Comparison of ENCODE assay signal across 8 mouse cellular contexts in genomic region chr6:127768621-127769274, GRCm38 (mm10). TPM values are rescaled to one million over a fixed set of nuclear protein-coding genes. Genes with fewer than 3 reads are reported as not detected.
DNase-seq lines count a peak whose midpoint lies in the region; ATAC-seq and TF ChIP-seq lines count a peak whose summit lies in the region.

No protein-coding gene starts in this region.

- intact Hi-C loops in heart, postnatal 36 days (cut with DNase I) = no loop called here

- H3K4me2 ChIP-seq in heart, embryonic 15.5 days = peak overlapping the region; percentile 83
- peak overlapping the region; percentile 99 for H3K4me2 ChIP-seq in embryonic facial prominence, embryonic 12.5 days (replicated peaks)

- no peaks in the 10 kb centered on the region for H3K36me3 ChIP-seq in heart, embryonic 15.5 days
- no peaks in the 10 kb centered on the region for H3K36me3 ChIP-seq in ES-E14 (ENCODE audit: control insufficient read depth, insufficient read depth, low read length, poor library complexity, severe bottlenecking)
- no peaks in the 10 kb centered on the region for H3K36me3 ChIP-seq in embryonic facial prominence, embryonic 12.5 days

- H3K4me1 ChIP-seq in heart, embryonic 15.5 days (replicated peaks) = peaks cover 40% of the 10 kb centered on the region
- peaks cover 14 to 16% of the 10 kb centered on the region in 2 experiments for H3K4me1 ChIP-seq in ES-E14 (ENCODE audit: control insufficient read depth in 2 of 2, insufficient read depth in 2 of 2, low read length in 2 of 2, poor library complexity in 1 of 2)
- peaks cover 27% of the 10 kb centered on the region for H3K4me1 ChIP-seq in embryonic facial prominence, embryonic 12.5 days

- no peak for DNase-seq in heart, postnatal 36 days
- no peak for DNase-seq in ES-E14 (ENCODE audit: low read depth, low spot score)
- peak; percentile 24 to 42 for DNase-seq in layer of hippocampus, postnatal 36 days
- DNase-seq in retina, embryonic 14.5 days (ENCODE audit: low spot score) = peak; percentile 37
- no peak for DNase-seq in gastrocnemius, adult 8-10 months (ENCODE audit: low spot score in 2 of 2)

- ATAC-seq in heart, embryonic 15.5 days (replicated peaks; ENCODE audit: insufficient number of reproducible peaks, insufficient read depth, low FRiP score, low read depth) = no peak
- ATAC-seq in embryonic facial prominence, embryonic 12.5 days (ENCODE audit: insufficient number of reproducible peaks, insufficient read depth, low FRiP score, low TSS enrichment) = no peak
- ATAC-seq in inflammation-experienced regulatory T-cells, adult 6 months = no peak

- in situ Hi-C loops in ES-E14 (cut with MboI; ENCODE audit: low sequenced_read_pairs in 2 of 2, unreplicated experiment in 2 of 2) = no loop called here

- H3K9me3 ChIP-seq in heart, embryonic 15.5 days (replicated peaks) = no peaks in the 10 kb centered on the region
- H3K9me3 ChIP-seq in ES-E14 (ENCODE audit: control insufficient read depth, insufficient read depth, low read depth, low read length) = no peaks in the 10 kb centered on the region
- no peaks in the 10 kb centered on the region for H3K9me3 ChIP-seq in embryonic facial prominence, embryonic 12.5 days

- peak overlapping the region; percentile 46 for H3K4me3 ChIP-seq in heart, embryonic 15.5 days
- H3K4me3 ChIP-seq in ES-E14 (ENCODE audit: insufficient read depth in 1 of 2, low read depth in 1 of 2, low read length in 2 of 2, poor library complexity in 1 of 2, severe bottlenecking in 1 of 2) = peak overlapping the region; percentile 83 to 87
- peak overlapping the region; percentile 52 for H3K4me3 ChIP-seq in embryonic facial prominence, embryonic 12.5 days

- WGBS in heart, embryonic 15.5 days = under 1% methylated on average over 57 of the region's 64 CpGs
- under 1% methylated on average over 58 of the region's 64 CpGs for WGBS in embryonic facial prominence, embryonic 12.5 days

- no peak overlapping the region for H3K27ac ChIP-seq in heart, embryonic 15.5 days
- no peak overlapping the region for H3K27ac ChIP-seq in ES-E14 (ENCODE audit: insufficient read depth, low read depth, low read length, poor library complexity, severe bottlenecking)
- no peak overlapping the region for H3K27ac ChIP-seq in embryonic facial prominence, embryonic 12.5 days

- H3K27me3 ChIP-seq in heart, embryonic 15.5 days = peaks cover 84% of the 10 kb centered on the region
- peaks cover 85% of the 10 kb centered on the region for H3K27me3 ChIP-seq in embryonic facial prominence, embryonic 12.5 days

- no peak overlapping the region for H3K9ac ChIP-seq in heart, embryonic 15.5 days
- H3K9ac ChIP-seq in ES-E14 (ENCODE audit: insufficient read depth, low read depth, low read length, poor library complexity, severe bottlenecking) = peak overlapping the region; percentile 60
- peak overlapping the region; percentile 53 for H3K9ac ChIP-seq in embryonic facial prominence, embryonic 12.5 days

TF ChIP-seq in ES-E14, 5 proteins besides CTCF, POLR2A, EP300 and RAD21:
- no peak for TF ChIP-seq ZNF384 (IDR thresholded peaks at IDR 0.05; ENCODE audit: low read depth, low read length)
- no peak for TF ChIP-seq MAFK (IDR thresholded peaks at IDR 0.05; ENCODE audit: insufficient read depth, low read depth, low read length)
- no peak for TF ChIP-seq HCFC1 (IDR thresholded peaks at IDR 0.05; ENCODE audit: borderline replicate concordance, insufficient read depth, low read length)
- TF ChIP-seq CHD2 (IDR thresholded peaks at IDR 0.05; ENCODE audit: low read depth, low read length) = no peak
- no peak for TF ChIP-seq ZC3H11A (IDR thresholded peaks at IDR 0.05; ENCODE audit: borderline replicate concordance, low read depth, low read length)

RNA-seq across cellular contexts. Expression of gene Prmt8, which starts 0.5 kb away (rescaled TPM):
- polyA plus RNA-seq in heart, embryonic 15.5 days (2015; fragmentation: Nextera tagmentation; extraction: Ambion mirVana) = 0.10 and 0.28 TPM in 2 replicates
- not detected for total RNA-seq in heart, postnatal 36 days (2021)
- 2.1 and 5.5 TPM in 2 replicates for total RNA-seq in ES-E14 (2012; rRNA removed)
- 3.0 and 3.9 TPM in 2 replicates for polyA plus RNA-seq in embryonic facial prominence, embryonic 12.5 days (2016; fragmentation: Nextera tagmentation; extraction: Ambion mirVana)
- total RNA-seq in layer of hippocampus, postnatal 36 days (2021) = 10 to 100 TPM; 63.8 to 66.2 TPM
- total RNA-seq in gastrocnemius, adult 8-10 months (2022) = not detected
- not detected for polyA plus RNA-seq in inflammation-experienced regulatory T-cells, adult 6 months (2017; shearing (Covaris generic))

Comparison
In these comparisons a context has a peak if more than half of its experiments do, and no peak if none do; other contexts are left out.
1. DNase-seq: peak in layer of hippocampus, postnatal 36 days (2 of 2) and retina, embryonic 14.5 days (single experiment); none in heart, postnatal 36 days (0 of 2), ES-E14 (single experiment) and gastrocnemius, adult 8-10 months (0 of 2).
2. Peak in every context shown above with its lines, with median percentiles within 50 percentile points of each other: H3K4me3 ChIP-seq.